Mouse (Mus musculus): ENCODE results near the gene Ecsit. TPM values are rescaled to one million over a fixed set of nuclear protein-coding genes. Genes with fewer than 3 reads are reported as not detected.

Ecsit gene
- 33.2 and 33.9 TPM in 2 replicates for polyA plus RNA-seq (2015; fragmentation: Nextera tagmentation; extraction: Ambion mirVana)

- H3K4me1 ChIP-seq = peaks cover 5% of the 10 kb centered on the region; the same call in 1 of the 2 replicates
- peak within 1 kb of the TSS; percentile 68 for H3K9ac ChIP-seq
- no peaks in the 10 kb centered on the region for H3K9me3 ChIP-seq
- H3K27me3 ChIP-seq = no peaks in the 10 kb centered on the region
- peak; percentile 99 for ATAC-seq (ENCODE audit: borderline replicate concordance, extremely low read depth, low FRiP score, low TSS enrichment)
- peak within 1 kb of the TSS; percentile 79 for H3K4me2 ChIP-seq
- peak within 1 kb of the TSS; percentile 90 for H3K27ac ChIP-seq
- WGBS = under 1% methylated on average over 48 of the region's 48 CpGs
- H3K4me3 ChIP-seq = peak within 1 kb of the TSS; percentile 82
- H3K36me3 ChIP-seq = no peaks in the 10 kb centered on the region
Observed at GRCm38 (mm10) chr9:22085022-22085834, at the start of gene Ecsit. Ecsit (minus strand) TSS chr9:22085438.

DNA sequence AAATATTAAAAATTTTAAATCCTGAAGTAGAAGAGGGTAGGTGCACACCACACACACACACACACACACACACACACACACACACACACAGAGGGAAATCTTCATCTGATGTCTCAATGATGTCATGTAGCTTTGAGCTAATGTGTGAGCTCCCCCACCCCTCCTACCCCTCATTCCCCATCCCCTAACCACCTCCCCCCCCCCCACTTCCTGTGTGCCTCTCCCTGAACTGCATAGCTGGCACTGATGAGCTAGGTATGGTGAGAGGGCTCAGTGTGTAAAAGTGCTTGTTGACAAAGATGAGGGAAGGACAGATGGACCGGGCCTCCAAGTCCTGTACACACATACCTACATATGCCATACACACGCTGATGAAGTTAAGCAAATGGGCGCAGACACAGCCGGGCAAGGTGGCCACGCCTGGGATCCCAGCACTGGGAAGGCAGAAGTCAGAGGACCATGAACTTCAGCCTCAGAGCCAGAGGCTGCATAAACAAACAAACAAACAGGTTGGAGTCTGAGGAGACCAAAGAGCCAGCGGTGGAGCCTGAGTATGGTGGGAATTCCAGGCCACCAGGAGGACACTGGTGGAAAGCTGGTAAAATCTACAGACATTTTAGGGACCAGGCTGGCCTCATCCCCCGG lies 49.1 kb upstream of the Ecsit start:
- Histone ChIP-seq H3K4me3 (no peak overlapping the region), H3K4me1 (peaks cover 15% of the 10 kb centered on the region), H3K9ac (no peak overlapping the region), H3K36me3 (no peaks in the 10 kb centered on the region), H3K27me3 (no peaks in the 10 kb centered on the region), H3K27ac (no peak overlapping the region), H3K4me2 (no peak overlapping the region), H3K9me3 (no peaks in the 10 kb centered on the region)
- no peak for ATAC-seq (ENCODE audit: borderline replicate concordance, extremely low read depth, low FRiP score, low TSS enrichment)
- WGBS = 67% methylated on average over 7 of the region's 7 CpGs

GRCm38 (mm10) chr9:22132220-22132619 lies 47.0 kb upstream of the Ecsit start:
- Histone ChIP-seq H3K4me2 (peak overlapping the region; percentile 85), H3K4me1 (peaks cover 15% of the 10 kb centered on the region), H3K4me3 (peak overlapping the region; percentile 37), H3K9me3 (no peaks in the 10 kb centered on the region), H3K36me3 (no peaks in the 10 kb centered on the region), H3K27me3 (no peaks in the 10 kb centered on the region), H3K9ac (no peak overlapping the region), H3K27ac (no peak overlapping the region)
- WGBS = 25% methylated on average over 11 of the region's 11 CpGs
- ATAC-seq (ENCODE audit: borderline replicate concordance, extremely low read depth, low FRiP score, low TSS enrichment) = no peak

DNA sequence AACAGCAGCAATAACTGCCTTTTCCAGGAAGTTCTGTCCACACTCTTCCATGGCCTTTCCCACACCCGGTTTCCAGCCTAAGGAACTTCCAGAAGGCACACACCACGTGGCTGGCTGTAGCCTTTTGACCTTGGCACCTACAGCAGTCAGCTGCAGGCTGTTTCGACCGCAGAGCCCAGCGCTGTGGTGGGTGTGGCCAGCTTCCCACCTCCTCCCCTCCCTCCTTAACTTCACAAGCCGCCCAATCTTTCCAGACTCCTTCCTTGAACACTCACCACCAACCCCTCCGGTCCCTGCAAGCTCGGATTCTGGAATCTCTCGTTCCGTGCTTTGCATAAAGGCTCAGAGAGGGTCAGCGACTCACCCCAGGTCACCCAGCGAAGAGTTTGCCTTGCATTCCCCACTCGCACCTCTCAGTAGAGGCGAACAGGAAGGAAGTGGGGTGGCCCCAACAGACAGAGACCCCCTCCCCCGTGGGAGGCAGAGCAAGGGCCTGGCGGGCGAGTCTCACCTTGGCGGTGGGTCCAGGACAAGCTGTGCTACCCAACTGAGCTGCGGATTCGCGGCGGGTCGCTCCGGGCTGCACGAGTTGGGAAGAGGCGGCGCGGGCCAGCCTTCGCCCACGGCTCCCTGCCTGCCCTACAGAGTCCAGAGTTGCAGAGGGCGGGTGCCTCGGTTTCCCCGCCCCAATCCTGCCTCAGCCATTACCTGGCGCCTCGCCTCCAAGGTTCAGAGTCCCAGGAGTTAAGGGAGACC lies 46.2 kb upstream of the Ecsit start:
- Histone ChIP-seq H3K27me3 (no peaks in the 10 kb centered on the region), H3K36me3 (no peaks in the 10 kb centered on the region), H3K27ac (no peak overlapping the region), H3K9me3 (no peaks in the 10 kb centered on the region), H3K4me1 (peaks cover 15% of the 10 kb centered on the region), H3K9ac (peak overlapping the region; percentile 39), H3K4me3 (peak overlapping the region; percentile 37), H3K4me2 (peak overlapping the region; percentile 85)
- peak; percentile 67; the same call in 1 of the 2 replicates for ATAC-seq (ENCODE audit: borderline replicate concordance, extremely low read depth, low FRiP score, low TSS enrichment)
- WGBS = 2% methylated on average over 35 of the region's 35 CpGs

DNA sequence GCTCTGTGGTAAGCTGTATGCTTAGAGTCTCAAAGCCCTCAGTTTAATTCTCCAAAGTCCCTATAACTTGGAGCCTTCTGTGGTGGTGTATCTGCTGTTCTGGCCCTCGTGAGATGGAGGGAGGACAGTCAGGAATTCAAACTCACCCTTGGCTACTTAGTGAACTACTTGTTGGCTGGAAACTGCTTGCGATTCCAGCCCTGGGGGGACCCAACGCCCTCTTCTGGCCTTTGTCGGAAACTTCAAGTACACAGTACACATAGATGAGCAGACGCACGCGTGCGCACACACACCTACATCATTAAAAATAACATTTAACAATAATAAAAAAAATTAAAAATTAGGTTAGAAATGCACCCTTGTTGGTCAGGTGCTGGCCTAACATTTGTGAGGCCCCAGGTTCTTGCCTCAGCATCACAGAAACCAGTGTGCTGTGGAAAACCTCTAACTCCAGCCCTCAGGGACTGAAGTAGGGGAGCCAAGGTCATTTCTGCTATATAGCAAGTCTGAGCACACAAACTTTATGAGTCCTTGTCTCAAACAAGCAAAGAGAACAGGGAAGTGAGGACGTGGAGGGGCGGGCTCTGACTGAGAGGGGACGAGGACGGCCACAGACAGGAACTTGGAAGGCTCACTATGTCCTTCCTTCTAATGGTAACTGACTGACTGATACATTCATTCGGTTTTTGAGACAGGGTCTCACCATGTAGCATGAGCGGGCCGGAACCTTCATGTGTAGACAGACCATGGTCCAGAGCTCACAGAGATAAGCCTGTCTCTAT lies 40.2 kb upstream of the Ecsit start:
- Histone ChIP-seq H3K4me1 (no peaks in the 10 kb centered on the region), H3K9me3 (no peaks in the 10 kb centered on the region), H3K9ac (no peak overlapping the region), H3K36me3 (no peaks in the 10 kb centered on the region), H3K27me3 (no peaks in the 10 kb centered on the region), H3K4me2 (no peak overlapping the region), H3K27ac (no peak overlapping the region), H3K4me3 (no peak overlapping the region)
- WGBS = 84% methylated on average over 15 of the region's 15 CpGs
- ATAC-seq (ENCODE audit: borderline replicate concordance, extremely low read depth, low FRiP score, low TSS enrichment) = no peak

DNA sequence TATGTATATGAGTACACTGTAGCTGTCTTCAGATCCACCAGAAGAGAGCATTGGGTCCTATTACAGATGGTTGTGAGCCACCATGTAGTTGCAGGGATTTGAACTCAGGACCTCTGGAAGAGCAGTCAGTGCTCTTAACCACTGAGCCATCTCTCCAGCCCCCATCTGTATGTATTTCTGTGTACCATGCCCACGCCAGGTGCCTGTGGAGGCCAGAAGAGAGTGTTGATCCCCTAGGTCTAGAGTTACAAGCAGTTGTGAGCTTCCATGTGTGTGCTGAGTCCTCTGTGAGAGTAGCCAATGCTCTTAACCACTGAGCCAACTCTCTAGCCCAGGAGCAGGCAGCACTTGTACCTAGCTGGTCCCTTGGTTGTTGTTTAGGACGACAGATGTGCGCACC lies 38.9 kb upstream of the Ecsit start:
- Histone ChIP-seq H3K27ac (no peak overlapping the region), H3K27me3 (no peaks in the 10 kb centered on the region), H3K4me1 (no peaks in the 10 kb centered on the region), H3K9ac (no peak overlapping the region), H3K4me3 (no peak overlapping the region), H3K36me3 (no peaks in the 10 kb centered on the region), H3K9me3 (no peaks in the 10 kb centered on the region), H3K4me2 (no peak overlapping the region)
- no peak for ATAC-seq (ENCODE audit: borderline replicate concordance, extremely low read depth, low FRiP score, low TSS enrichment)
- 80% methylated on average over 3 of the region's 3 CpGs for WGBS

DNA sequence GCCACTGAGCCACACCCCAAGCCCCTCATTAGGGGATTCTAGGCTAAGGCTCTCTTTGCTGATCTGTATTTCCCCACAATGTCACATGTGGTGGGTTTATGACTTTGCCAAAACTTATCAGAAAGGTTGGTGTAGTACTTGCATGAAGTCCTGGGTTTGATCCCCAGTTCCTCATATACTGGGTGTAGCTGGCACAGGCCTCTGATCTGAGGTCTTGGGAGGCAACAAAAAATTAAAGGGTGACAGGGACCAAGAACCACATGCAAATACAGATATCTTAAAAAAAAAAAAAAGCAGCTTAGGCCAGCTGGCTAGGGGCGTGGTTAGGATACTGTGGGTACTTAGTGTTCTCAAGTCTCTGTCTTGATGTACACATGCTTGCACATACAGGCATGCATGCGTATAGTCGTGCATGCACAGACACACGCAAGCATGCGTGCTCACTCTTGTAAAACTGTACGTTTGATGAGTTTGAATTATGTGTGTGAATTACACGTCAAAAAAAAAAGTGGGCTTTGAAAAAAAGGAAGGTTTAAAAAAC lies 37.9 kb upstream of the Ecsit start:
- Histone ChIP-seq H3K27me3 (no peaks in the 10 kb centered on the region), H3K9ac (no peak overlapping the region), H3K27ac (no peak overlapping the region), H3K4me3 (no peak overlapping the region), H3K4me2 (no peak overlapping the region), H3K9me3 (no peaks in the 10 kb centered on the region), H3K4me1 (no peaks in the 10 kb centered on the region), H3K36me3 (no peaks in the 10 kb centered on the region)
- 77% methylated on average over 7 of the region's 7 CpGs for WGBS
- no peak for ATAC-seq (ENCODE audit: borderline replicate concordance, extremely low read depth, low FRiP score, low TSS enrichment)

DNA sequence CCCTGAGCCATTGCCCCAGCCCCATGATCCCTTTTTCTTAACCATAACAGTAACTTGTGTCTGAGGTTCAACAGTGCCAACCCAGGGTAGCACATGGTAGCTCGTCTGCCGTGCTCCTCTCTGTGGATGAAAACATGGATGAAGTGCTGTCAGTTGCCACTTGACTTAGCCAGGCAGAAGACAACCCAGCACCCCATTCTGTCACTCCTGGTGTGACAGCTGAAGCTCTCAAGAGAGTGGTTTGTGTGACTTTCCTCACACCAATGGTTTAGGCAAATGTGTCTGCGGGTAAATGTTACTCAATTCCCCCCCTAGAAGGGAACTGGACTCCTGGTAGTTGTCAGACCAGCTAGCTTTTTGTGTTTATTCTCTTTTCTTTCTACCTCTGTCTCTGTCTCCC lies 36.8 kb upstream of the Ecsit start:
- Histone ChIP-seq H3K4me1 (peaks cover 6% of the 10 kb centered on the region; the same call in 1 of the 2 replicates), H3K27me3 (no peaks in the 10 kb centered on the region), H3K36me3 (no peaks in the 10 kb centered on the region), H3K9me3 (no peaks in the 10 kb centered on the region), H3K4me3 (no peak overlapping the region), H3K27ac (no peak overlapping the region), H3K9ac (no peak overlapping the region), H3K4me2 (no peak overlapping the region)
- ATAC-seq (ENCODE audit: borderline replicate concordance, extremely low read depth, low FRiP score, low TSS enrichment) = no peak
- 50% methylated on average over 3 of the region's 3 CpGs for WGBS

DNA sequence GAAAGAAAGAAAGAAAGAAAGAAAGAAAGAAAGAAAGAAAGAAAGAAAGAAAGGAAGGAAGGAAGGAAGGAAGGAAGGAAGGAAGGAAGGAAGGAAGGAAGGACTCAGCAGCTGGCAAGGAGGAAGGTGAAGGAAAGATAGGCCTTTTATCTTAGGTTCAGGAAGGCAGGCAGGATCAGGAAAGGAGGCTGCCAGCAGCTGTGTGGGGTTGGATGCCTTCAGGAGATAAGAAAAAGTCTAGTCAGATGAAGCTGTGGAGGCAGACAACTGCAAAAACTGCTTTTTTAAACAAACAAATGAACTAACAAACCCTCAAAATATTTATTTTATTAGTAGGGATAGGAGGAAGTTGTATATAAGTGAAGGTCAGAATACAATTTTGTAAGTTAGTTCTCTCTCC lies 36.3 kb upstream of the Ecsit start:
- no peak for ATAC-seq (ENCODE audit: borderline replicate concordance, extremely low read depth, low FRiP score, low TSS enrichment)
- peaks cover 6% of the 10 kb centered on the region; the same call in 1 of the 2 replicates for H3K4me1 ChIP-seq
- no peak overlapping the region for H3K4me2 ChIP-seq
- no peaks in the 10 kb centered on the region for H3K27me3 ChIP-seq
- no peak overlapping the region for H3K27ac ChIP-seq
- no peaks in the 10 kb centered on the region for H3K36me3 ChIP-seq
- no peak overlapping the region for H3K9ac ChIP-seq
- no peaks in the 10 kb centered on the region for H3K9me3 ChIP-seq
- H3K4me3 ChIP-seq = no peak overlapping the region

DNA sequence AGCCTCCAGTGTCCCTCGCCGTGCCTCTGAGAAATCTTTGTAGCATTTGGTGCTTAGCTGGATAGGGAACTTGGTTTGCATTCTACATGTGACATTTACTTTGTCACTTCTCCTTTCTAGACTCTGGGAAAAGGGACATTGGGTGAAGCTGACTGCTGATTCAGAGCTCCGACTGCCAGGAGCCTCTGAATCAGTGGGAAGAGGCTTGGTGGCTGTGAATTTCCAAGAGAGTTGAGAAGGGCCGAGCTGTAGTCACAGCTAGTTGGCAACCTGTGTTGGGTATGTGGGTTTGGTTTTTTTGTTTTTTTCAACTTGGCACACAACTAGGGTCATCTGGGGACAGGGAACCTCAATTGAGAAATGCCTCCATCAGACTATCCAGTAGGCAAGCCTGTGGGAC lies 34.3 kb upstream of the Ecsit start:
- no peak overlapping the region for H3K4me2 ChIP-seq

More for the DNA sequence above, 34.3 kb upstream of the Ecsit start:
- ATAC-seq (ENCODE audit: borderline replicate concordance, extremely low read depth, low FRiP score, low TSS enrichment) = no peak
- no peaks in the 10 kb centered on the region for H3K36me3 ChIP-seq
- H3K9ac ChIP-seq = no peak overlapping the region
- H3K4me1 ChIP-seq = peaks cover 15% of the 10 kb centered on the region
- no peak overlapping the region for H3K27ac ChIP-seq
- no peaks in the 10 kb centered on the region for H3K27me3 ChIP-seq
- WGBS = 84% methylated on average over 4 of the region's 4 CpGs
- H3K4me3 ChIP-seq = no peak overlapping the region
- no peaks in the 10 kb centered on the region for H3K9me3 ChIP-seq

Data from lung, embryonic 15.5 days (tissue).